Mouse (Mus musculus) small intestine, adult 2 months (tissue): ENCODE measurements at regions not wholly inside any gene's neighbourhood (a gene's known extent, or its start where the extent isn't known, plus 50 kb on each side); places are given as distances from the start of the nearest gene placed in this dataset.

Experiments
- H3K27ac ChIP-seq: fragments of 200-500 bp; 2 replicates; pipeline ENCODE4 v1.5.1; 2012; ENCODE audit warnings: low read depth, low read length, control low read depth, inconsistent platforms; ENCODE audit not compliant: insufficient read depth
- H3K27me3 ChIP-seq: fragments of 200-500 bp; 2 replicates; pipeline ENCODE4 v1.6.1; 2012; ENCODE audit warnings: mild to moderate bottlenecking, moderate library complexity, low read length, inconsistent platforms; ENCODE audit not compliant: control insufficient read depth, insufficient read depth
- H3K36me3 ChIP-seq: fragments of 200-500 bp; 2 replicates; pipeline ENCODE4 v1.6.1; 2012; ENCODE audit warnings: mild to moderate bottlenecking, low read length, control low read depth, inconsistent platforms; ENCODE audit not compliant: control insufficient read depth, insufficient read depth
- H3K4me1 ChIP-seq: fragments of 200-500 bp; 2 replicates; pipeline ENCODE4 v1.6.1; 2012; ENCODE audit warnings: low read length, inconsistent platforms, mixed read lengths; ENCODE audit not compliant: control insufficient read depth, insufficient read depth, insufficient read length
- H3K4me3 ChIP-seq: fragments of 200-500 bp; 2 replicates; pipeline ENCODE4 v1.5.1; 2012; ENCODE audit warnings: low read depth, mild to moderate bottlenecking, control low read depth, inconsistent platforms, low read length, moderate library complexity
- CTCF ChIP-seq: fragments of 200-500 bp; IDR thresholded peaks from 2 replicates; pipeline ENCODE4 v1.5.1; 2012; ENCODE audit warnings: low read depth, mild to moderate bottlenecking, control low read depth, inconsistent platforms, low read length, moderate library complexity, mixed read lengths; ENCODE audit not compliant: insufficient replicate concordance, insufficient read length; ENCODE audit errors: extremely low read depth
- POLR2A ChIP-seq: fragments of 200-500 bp; IDR thresholded peaks from 2 replicates; pipeline ENCODE4 v1.6.1; 2012; ENCODE audit warnings: low read depth, mild to moderate bottlenecking, control low read depth, inconsistent platforms, low read length, moderate library complexity
- whole genome bisulfite sequencing: fragments of 180-500 bp; shearing (Covaris S2); methylation state at CpG from one replicate; pipeline ENCODE4 v1.1.7; 2018; 5-methylcytosine and 5-hydroxymethylcytosine counted together

GRCm38 (mm10) chr1:137374641-137375040 is 414.4 kb upstream of the Nr5a2 start:
- TF ChIP-seq CTCF (no peak), POLR2A (no peak)

GRCm38 (mm10) chr1:137373509-137374420 is 413.5 kb upstream of the Nr5a2 start:
- H3K4me1 ChIP-seq: no peaks in the 10 kb centered on the region
- H3K27ac ChIP-seq: no peak overlapping the region
- TF ChIP-seq POLR2A: no peak
- TF ChIP-seq CTCF: no peak
- H3K4me3 ChIP-seq: no peak overlapping the region
- 83% methylated on average over 15 of the region's 15 CpGs for WGBS
- H3K36me3 ChIP-seq: no peaks in the 10 kb centered on the region
- H3K27me3 ChIP-seq: no peaks in the 10 kb centered on the region

More at GRCm38 (mm10) chr1:137374641-137375040, 414.4 kb upstream of the Nr5a2 start:
- H3K27ac ChIP-seq: no peak overlapping the region
- H3K4me3 ChIP-seq: no peak overlapping the region
- 66% methylated on average over 4 of the region's 4 CpGs for WGBS
- H3K4me1 ChIP-seq: no peaks in the 10 kb centered on the region
- H3K27me3 ChIP-seq: no peaks in the 10 kb centered on the region
- no peaks in the 10 kb centered on the region for H3K36me3 ChIP-seq

- Histone ChIP-seq H3K27ac (no peak overlapping the region), H3K4me3 (no peak overlapping the region), H3K4me1 (no peaks in the 10 kb centered on the region), H3K27me3 (no peaks in the 10 kb centered on the region), H3K36me3 (no peaks in the 10 kb centered on the region)
- TF ChIP-seq POLR2A (no peak), CTCF (no peak)
- WGBS: 89% methylated on average over 3 of the region's 3 CpGs
These were observed 412.0 kb upstream of the Nr5a2 start for GRCm38 (mm10) chr1:137372236-137372635.

GRCm38 (mm10) chr1:137364396-137364795 is 404.1 kb upstream of the Nr5a2 start:
- H3K36me3 ChIP-seq: no peaks in the 10 kb centered on the region
- H3K27me3 ChIP-seq: no peaks in the 10 kb centered on the region
- H3K27ac ChIP-seq: no peak overlapping the region
- H3K4me1 ChIP-seq: no peaks in the 10 kb centered on the region
- no peak overlapping the region for H3K4me3 ChIP-seq
- TF ChIP-seq CTCF (no peak), POLR2A (no peak)

- no peak overlapping the region for H3K27ac ChIP-seq
- TF ChIP-seq POLR2A (no peak), CTCF (no peak)
- H3K27me3 ChIP-seq: no peaks in the 10 kb centered on the region
- H3K4me1 ChIP-seq: no peaks in the 10 kb centered on the region
- WGBS: 92% methylated on average over 2 of the region's 2 CpGs
- H3K36me3 ChIP-seq: no peaks in the 10 kb centered on the region
- H3K4me3 ChIP-seq: no peak overlapping the region
These were observed 403.7 kb upstream of the Nr5a2 start for GRCm38 (mm10) chr1:137363969-137364368.

GRCm38 (mm10) chr1:137363561-137363960 is 403.3 kb upstream of the Nr5a2 start:
- TF ChIP-seq CTCF: no peak
- no peak for TF ChIP-seq POLR2A
- no peak overlapping the region for H3K27ac ChIP-seq
- H3K4me1 ChIP-seq: no peaks in the 10 kb centered on the region
- H3K36me3 ChIP-seq: no peaks in the 10 kb centered on the region
- H3K27me3 ChIP-seq: no peaks in the 10 kb centered on the region
- 54% methylated on average over 1 of the region's 1 CpGs for WGBS
- H3K4me3 ChIP-seq: no peak overlapping the region

GRCm38 (mm10) chr1:137360688-137361570 is 400.7 kb upstream of the Nr5a2 start:
- TF ChIP-seq POLR2A (no peak), CTCF (no peak)
- WGBS: 89% methylated on average over 16 of the region's 16 CpGs
- H3K36me3 ChIP-seq: no peaks in the 10 kb centered on the region
- H3K27ac ChIP-seq: no peak overlapping the region
- H3K27me3 ChIP-seq: no peaks in the 10 kb centered on the region
- H3K4me1 ChIP-seq: no peaks in the 10 kb centered on the region
- no peak overlapping the region for H3K4me3 ChIP-seq
